Mouse (Mus musculus) MEL (cell line): ENCODE measurements around the gene Atxn2l. TPM values are rescaled to one million over a fixed set of nuclear protein-coding genes. Genes with fewer than 3 reads are reported as not detected.

Experiments used
- DNase-seq: peaks from one replicate; pipeline ENCODE4 v3.0.0; 2011; ENCODE audit warnings: low read depth, low spot score
- H3K27ac ChIP-seq: 2 replicates; pipeline ENCODE4 v1.5.1; 2012; ENCODE audit warnings: low read depth, mild to moderate bottlenecking, control low read depth, low read length, moderate library complexity; ENCODE audit not compliant: control insufficient read depth
- H3K27me3 ChIP-seq, 2 experiments: fragments of 150-350 bp in 1 of 2; sonication (generic) in 1 of 2; 2 replicates each; pipeline ENCODE4 v1.6.1; 2012; ENCODE audit warnings: low read length in 2 of 2, mild to moderate bottlenecking in 2 of 2, improper control_type of control experiment in 1 of 2, moderate library complexity in 1 of 2; ENCODE audit not compliant: insufficient read depth in 2 of 2, control insufficient read depth in 1 of 2
- H3K36me3 ChIP-seq, 2 experiments: 2 replicates each; pipeline ENCODE4 v1.6.1; 2012 to 2014; ENCODE audit warnings: low read length in 2 of 2, improper control_type of control experiment in 1 of 2, inconsistent platforms in 1 of 2, mild to moderate bottlenecking in 1 of 2; ENCODE audit not compliant: insufficient read depth in 2 of 2, control insufficient read depth in 1 of 2
- H3K4me1 ChIP-seq, 2 experiments: fragments of 150-350 bp in 1 of 2; sonication (generic) in 1 of 2; 2 replicates each; pipeline ENCODE4 v1.6.1; 2012; ENCODE audit warnings: low read length in 2 of 2, improper control_type of control experiment in 1 of 2, mild to moderate bottlenecking in 1 of 2; ENCODE audit not compliant: insufficient read depth in 2 of 2, control insufficient read depth in 1 of 2
- H3K4me3 ChIP-seq, 2 experiments: fragments of 150-350 bp in 1 of 2; sonication (generic) in 1 of 2; 2 replicates each; pipeline ENCODE4 v1.5.1; 2012; ENCODE audit warnings: low read depth in 2 of 2, low read length in 2 of 2, mild to moderate bottlenecking in 2 of 2, moderate library complexity in 2 of 2, control low read depth in 1 of 2, improper control_type of control experiment in 1 of 2; ENCODE audit not compliant: control insufficient read depth in 1 of 2, insufficient read depth in 1 of 2
- H3K79me2 ChIP-seq: 2 replicates; pipeline ENCODE4 v1.6.1; 2012; ENCODE audit warnings: mild to moderate bottlenecking, low read length, moderate library complexity; ENCODE audit not compliant: control insufficient read depth, poor library complexity, insufficient read depth
- H3K9ac ChIP-seq: 2 replicates; pipeline ENCODE4 v1.6.1; 2012; ENCODE audit warnings: low read depth, mild to moderate bottlenecking, control low read depth, low read length, moderate library complexity; ENCODE audit not compliant: control insufficient read depth, poor library complexity, severe bottlenecking
- H3K9me3 ChIP-seq: fragments of 150-350 bp; sonication (generic); replicated peaks from 2 replicates; pipeline ENCODE4 v1.6.1; 2012; ENCODE audit warnings: mild to moderate bottlenecking, low read length, improper control_type of control experiment, moderate library complexity; ENCODE audit not compliant: insufficient read depth
- BHLHE40 ChIP-seq: IDR thresholded peaks from 2 replicates; pipeline ENCODE4 v1.6.1; 2012; ENCODE audit warnings: low read depth, mild to moderate bottlenecking, inconsistent platforms, low read length, improper control_type of control experiment, borderline replicate concordance
- CHD1 ChIP-seq: IDR thresholded peaks from 2 replicates; pipeline ENCODE4 v1.6.1; 2012; ENCODE audit warnings: low read depth, mild to moderate bottlenecking, inconsistent platforms, low read length, improper control_type of control experiment
- CTCF ChIP-seq, 3 experiments: IDR thresholded peaks in 2 of 3; conservative IDR thresholded peaks in 1 of 3; 2 replicates each; pipeline ENCODE4 v1.5.1; 2011 to 2012; ENCODE audit warnings: low read length in 3 of 3, low read depth in 2 of 3, mild to moderate bottlenecking in 2 of 3, improper control_type of control experiment in 1 of 3, inconsistent platforms in 1 of 3, mixed read lengths in 1 of 3, moderate library complexity in 1 of 3; ENCODE audit not compliant: control insufficient read depth in 1 of 3, insufficient read depth in 1 of 3, poor library complexity in 1 of 3, severe bottlenecking in 1 of 3
- E2F4 ChIP-seq: IDR thresholded peaks from 2 replicates; pipeline ENCODE4 v1.6.1; 2011; ENCODE audit warnings: low read depth, low read length, improper control_type of control experiment, borderline replicate concordance
- ELF1 ChIP-seq: IDR thresholded peaks from 2 replicates; pipeline ENCODE4 v1.6.1; 2014; ENCODE audit warnings: low read depth, mild to moderate bottlenecking, inconsistent platforms, low read length, improper control_type of control experiment, moderate library complexity
- EP300 ChIP-seq, 2 experiments: IDR thresholded peaks; 2 replicates each; pipeline ENCODE4 v1.6.1; 2011; ENCODE audit warnings: improper control_type of control experiment in 2 of 2, low read length in 2 of 2, low read depth in 1 of 2, mild to moderate bottlenecking in 1 of 2
- GABPA ChIP-seq: IDR thresholded peaks from 2 replicates; pipeline ENCODE4 v1.6.1; 2012; ENCODE audit warnings: low read depth, mild to moderate bottlenecking, inconsistent platforms, low read length, improper control_type of control experiment, moderate library complexity
- GATA1 ChIP-seq: IDR thresholded peaks from 2 replicates; pipeline ENCODE4 v1.6.1; 2011; ENCODE audit warnings: low read depth, low read length, improper control_type of control experiment
- HCFC1 ChIP-seq: IDR thresholded peaks from 2 replicates; pipeline ENCODE4 v1.6.1; 2012; ENCODE audit warnings: low read depth, mild to moderate bottlenecking, inconsistent platforms, low read length, improper control_type of control experiment, moderate library complexity
- KAT2A ChIP-seq: conservative IDR thresholded peaks from 2 replicates; pipeline ENCODE4 v1.6.1; 2012; ENCODE audit warnings: low read depth, low read length, improper control_type of control experiment, inconsistent platforms
- MAFK ChIP-seq: IDR thresholded peaks from 2 replicates; pipeline ENCODE4 v1.6.1; 2011; ENCODE audit warnings: low read depth, mild to moderate bottlenecking, low read length, improper control_type of control experiment, borderline replicate concordance
- MAX ChIP-seq: IDR thresholded peaks from 2 replicates; pipeline ENCODE4 v1.6.1; 2011; ENCODE audit warnings: low read length, improper control_type of control experiment
- MAZ ChIP-seq: IDR thresholded peaks from 2 replicates; pipeline ENCODE4 v1.6.1; 2012; ENCODE audit warnings: low read depth, mild to moderate bottlenecking, inconsistent platforms, low read length, improper control_type of control experiment
- MEF2A ChIP-seq: IDR thresholded peaks from 2 replicates; pipeline ENCODE4 v1.6.1; 2014; ENCODE audit warnings: low read depth, mild to moderate bottlenecking, inconsistent platforms, low read length, improper control_type of control experiment; ENCODE audit not compliant: poor library complexity, insufficient replicate concordance, severe bottlenecking; ENCODE audit errors: extremely low read depth
- MXI1 ChIP-seq: IDR thresholded peaks from 2 replicates; pipeline ENCODE4 v1.6.1; 2011; ENCODE audit warnings: mild to moderate bottlenecking, low read depth, low read length, improper control_type of control experiment
- MYB ChIP-seq: IDR thresholded peaks from 2 replicates; pipeline ENCODE4 v1.6.1; 2011; ENCODE audit warnings: mild to moderate bottlenecking, low read depth, low read length, improper control_type of control experiment
- MYC ChIP-seq: IDR thresholded peaks from 2 replicates; pipeline ENCODE4 v1.6.1; 2011; ENCODE audit warnings: low read depth, mild to moderate bottlenecking, low read length, improper control_type of control experiment, moderate library complexity
- NELFE ChIP-seq: IDR thresholded peaks from 2 replicates; pipeline ENCODE4 v1.6.1; 2011; ENCODE audit warnings: low read depth, low read length, improper control_type of control experiment
- NRF1 ChIP-seq: IDR thresholded peaks from 2 replicates; pipeline ENCODE4 v1.6.1; 2014; ENCODE audit warnings: low read depth, mild to moderate bottlenecking, inconsistent platforms, low read length, improper control_type of control experiment, moderate library complexity; ENCODE audit not compliant: poor library complexity, insufficient read depth, severe bottlenecking
- POLR2A ChIP-seq, 2 experiments: IDR thresholded peaks; 2 replicates each; pipeline ENCODE4 v1.6.1; 2011 to 2012; ENCODE audit warnings: low read length in 2 of 2, mild to moderate bottlenecking in 2 of 2, control low read depth in 1 of 2, improper control_type of control experiment in 1 of 2, low read depth in 1 of 2, moderate library complexity in 1 of 2; ENCODE audit not compliant: control insufficient read depth in 1 of 2, insufficient read depth in 1 of 2, poor library complexity in 1 of 2
- POLR2AphosphoS2 ChIP-seq: IDR thresholded peaks from 2 replicates; pipeline ENCODE4 v1.6.1; 2011; ENCODE audit warnings: low read length, improper control_type of control experiment
- POLR2AphosphoS5 ChIP-seq: IDR thresholded peaks from 2 replicates; pipeline ENCODE4 v1.6.1; 2012; ENCODE audit warnings: low read depth, borderline replicate concordance, mild to moderate bottlenecking, inconsistent platforms, low read length, moderate library complexity, mixed read lengths
- RAD21 ChIP-seq: IDR thresholded peaks from 2 replicates; pipeline ENCODE4 v1.6.1; 2011; ENCODE audit warnings: mild to moderate bottlenecking, low read depth, low read length, improper control_type of control experiment
- SIN3A ChIP-seq: IDR thresholded peaks from 2 replicates; pipeline ENCODE4 v1.6.1; 2012; ENCODE audit warnings: low read length, improper control_type of control experiment, inconsistent platforms
- SMC3 ChIP-seq: IDR thresholded peaks from 2 replicates; pipeline ENCODE4 v1.6.1; 2011; ENCODE audit warnings: low read depth, low read length, improper control_type of control experiment
- TAL1 ChIP-seq: IDR thresholded peaks from 2 replicates; pipeline ENCODE4 v1.6.1; 2012; ENCODE audit warnings: mild to moderate bottlenecking, inconsistent platforms, low read length, moderate library complexity, mixed read lengths
- TBP ChIP-seq: IDR thresholded peaks from 2 replicates; pipeline ENCODE4 v1.8.0; 2011; ENCODE audit warnings: low read depth, low read length, improper control_type of control experiment
- UBTF ChIP-seq: IDR thresholded peaks from 2 replicates; pipeline ENCODE4 v1.6.1; 2012; ENCODE audit warnings: low read depth, mild to moderate bottlenecking, inconsistent platforms, low read length, improper control_type of control experiment, moderate library complexity, borderline replicate concordance; ENCODE audit not compliant: insufficient read depth
- USF1 ChIP-seq: IDR thresholded peaks from 2 replicates; pipeline ENCODE4 v1.6.1; 2014; ENCODE audit warnings: low read depth, mild to moderate bottlenecking, inconsistent platforms, low read length, improper control_type of control experiment, moderate library complexity
- USF2 ChIP-seq, 2 experiments: IDR thresholded peaks; 2 replicates each; pipeline ENCODE4 v1.6.1; 2011 to 2012; ENCODE audit warnings: improper control_type of control experiment in 2 of 2, low read length in 2 of 2, borderline replicate concordance in 1 of 2, inconsistent platforms in 1 of 2, low read depth in 1 of 2, mild to moderate bottlenecking in 1 of 2; ENCODE audit not compliant: insufficient read depth in 1 of 2
- ZC3H11A ChIP-seq: IDR thresholded peaks from 2 replicates; pipeline ENCODE4 v1.6.1; 2012; ENCODE audit warnings: low read depth, mild to moderate bottlenecking, inconsistent platforms, low read length, improper control_type of control experiment
- ZKSCAN1 ChIP-seq: IDR thresholded peaks from 2 replicates; pipeline ENCODE4 v1.6.1; 2012; ENCODE audit warnings: low read depth, mild to moderate bottlenecking, inconsistent platforms, low read length, improper control_type of control experiment, moderate library complexity
- ZMIZ1 ChIP-seq: IDR thresholded peaks from 2 replicates; pipeline ENCODE4 v1.6.1; 2012; ENCODE audit warnings: low read depth, mild to moderate bottlenecking, inconsistent platforms, low read length, improper control_type of control experiment, moderate library complexity
- polyA plus RNA-seq, 2 experiments: library from polyadenylated mRNA; stranded (reverse) in 1 of 2; unstranded in 1 of 2; fragments of >175 nt in 1 of 2; fragments of >200 nt in 1 of 2; gene quantifications; 2 replicates each; pipeline versions ENCODE4 v1.2.1 to v1.2.4; 2012; ENCODE audit warnings: low replicate concordance in 2 of 2, low read depth in 1 of 2; ENCODE audit not compliant: insufficient read length in 2 of 2, insufficient read depth in 1 of 2, missing spikeins in 1 of 2
- total RNA-seq: library from RNA; depleted of rRNA; stranded (reverse); fragments of 300-350 nt; gene quantifications from 2 replicates; pipeline ENCODE4 v1.2.3, GENCODE M21; 2012

Gene Atxn2l
- total and polyA plus RNA-seq, 3 experiments, result 40.8 to 821 (median 218) TPM

- no peak for TF ChIP-seq MYB
- peak; percentile 64; the same call in 1 of the 2 replicates for TF ChIP-seq MYC
- peak; percentile 60 for TF ChIP-seq MAX
- TF ChIP-seq CHD1, result no peak
- no peak for TF ChIP-seq ZC3H11A
- TF ChIP-seq MAFK, result no peak
- TF ChIP-seq BHLHE40, result no peak
- TF ChIP-seq GABPA, result peak; percentile 12; the same call in 1 of the 2 replicates
- peak; percentile 92 for TF ChIP-seq ELF1
- TF ChIP-seq EP300 (IDR thresholded peaks at IDR 0.05; ENCODE audit: low read depth in 1 of 2, low read length in 2 of 2), result no peak
- peak; percentile 52 to 72; a peak in 3 of 4 replicates for TF ChIP-seq POLR2A (IDR thresholded peaks at IDR 0.05; ENCODE audit: control insufficient read depth in 1 of 2, insufficient read depth in 1 of 2, low read depth in 1 of 2, low read length in 2 of 2, poor library complexity in 1 of 2)
These were observed 16.2 kb downstream of the Atxn2l start, which contains the start of gene Tufm (continued) for GRCm38 (mm10) chr7:126487052-126487483.

DNA sequence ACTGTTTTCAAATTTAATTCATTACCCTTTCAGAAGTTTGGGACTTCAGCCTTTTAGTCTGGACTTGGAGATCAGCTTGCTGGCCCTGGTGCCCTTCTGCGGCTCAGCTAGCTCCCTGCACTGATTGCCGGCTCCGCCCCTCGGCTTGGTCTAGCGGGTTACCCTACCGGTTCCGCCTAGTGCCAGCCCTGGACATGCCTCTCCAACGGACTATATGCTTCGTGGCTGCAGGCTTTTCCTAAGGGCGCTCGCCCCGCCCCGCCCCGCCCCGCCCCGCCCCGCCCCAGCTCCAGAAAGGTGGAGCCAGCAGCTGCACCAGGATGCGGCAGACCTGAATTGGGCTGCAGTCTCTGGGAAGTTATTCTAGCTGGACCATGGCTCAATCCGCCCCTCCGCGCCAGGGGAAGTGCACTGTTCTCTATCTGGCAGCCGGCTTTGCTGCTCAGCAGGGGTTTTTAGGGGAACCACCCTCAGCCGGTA lies 20.8 kb downstream of the Atxn2l start:
- Histone ChIP-seq H3K27me3 (no peaks in the 10 kb centered on the region), H3K27ac (no peak overlapping the region), H3K79me2 (peaks cover 6% of the 10 kb centered on the region), H3K4me3 (peak overlapping the region; percentile 48 to 70), H3K4me1 (peaks cover 0 to 3% of the 10 kb centered on the region in 2 experiments; a peak in 1 of 4 replicates), H3K36me3 (peaks cover 0 to 5% of the 10 kb centered on the region in 2 experiments; a peak in 2 of 4 replicates), H3K9me3 (no peaks in the 10 kb centered on the region), H3K9ac (peak overlapping the region; percentile 65)
- DNase-seq, result peak; percentile 81
- peak; percentile 13; the same call in 1 of the 2 replicates for TF ChIP-seq SIN3A
- no peak for TF ChIP-seq TBP
- TF ChIP-seq HCFC1, result no peak
- no peak for TF ChIP-seq CTCF (IDR thresholded peaks at IDR 0.05 in 2 of 3, conservative IDR thresholded peaks at IDR 0.05 in 1 of 3; ENCODE audit: control insufficient read depth in 1 of 3, insufficient read depth in 1 of 3, low read depth in 2 of 3, low read length in 3 of 3, poor library complexity in 1 of 3, severe bottlenecking in 1 of 3)
- TF ChIP-seq MEF2A, result no peak
- TF ChIP-seq ZKSCAN1, result no peak
- no peak; the same call in 1 of the 2 replicates for TF ChIP-seq NELFE
- no peak for TF ChIP-seq GATA1
- TF ChIP-seq MAFK, result no peak
- TF ChIP-seq TAL1, result no peak
- TF ChIP-seq ELF1, result 0 out of 2 replicates have a peak, but pooled peaks have one; percentile 7
- TF ChIP-seq USF1, result no peak
- no peak for TF ChIP-seq ZC3H11A
- TF ChIP-seq POLR2AphosphoS5, result no peak
- TF ChIP-seq POLR2A (IDR thresholded peaks at IDR 0.05; ENCODE audit: control insufficient read depth in 1 of 2, insufficient read depth in 1 of 2, low read depth in 1 of 2, low read length in 2 of 2, poor library complexity in 1 of 2), result peak in 1 of 2 experiments; percentile 61; a peak in 2 of 4 replicates
- no peak for TF ChIP-seq UBTF
- no peak for TF ChIP-seq E2F4
- TF ChIP-seq NRF1, result no peak
- TF ChIP-seq MAX, result no peak
- TF ChIP-seq KAT2A, result no peak
- no peak for TF ChIP-seq ZMIZ1
- no peak for TF ChIP-seq USF2 (IDR thresholded peaks at IDR 0.05; ENCODE audit: borderline replicate concordance in 1 of 2, insufficient read depth in 1 of 2, low read depth in 1 of 2, low read length in 2 of 2)
- no peak for TF ChIP-seq MAZ
- TF ChIP-seq MYC, result no peak
- no peak for TF ChIP-seq RAD21
- TF ChIP-seq CHD1, result no peak
- no peak for TF ChIP-seq MXI1
- TF ChIP-seq MYB, result no peak
- TF ChIP-seq POLR2AphosphoS2, result no peak
- TF ChIP-seq SMC3, result 0 out of 2 replicates have a peak, but pooled peaks have one; percentile 10
